Mouse (Mus musculus) myocyte (in vitro differentiated cells): ENCODE data around the gene Zbtb5.

Source experiments
- MAX ChIP-seq: IDR thresholded peaks from one replicate; pipeline ENCODE4 v1.6.1; 2011; ENCODE audit warnings: low read depth, mild to moderate bottlenecking, control low read depth
- MYOG ChIP-seq, 3 experiments: IDR thresholded peaks; one replicate each; pipeline ENCODE4 v1.6.1; 2011; ENCODE audit warnings: control low read depth in 2 of 3, low read depth in 2 of 3, mild to moderate bottlenecking in 2 of 3; ENCODE audit not compliant: insufficient read length in 2 of 3, control insufficient read depth in 1 of 3, insufficient read depth in 1 of 3
- POLR2A ChIP-seq: IDR thresholded peaks from one replicate; pipeline ENCODE4 v1.6.1; 2011; ENCODE audit warnings: low read depth, mild to moderate bottlenecking, control low read depth, moderate library complexity; ENCODE audit not compliant: insufficient read length
- REST ChIP-seq: IDR thresholded peaks from one replicate; pipeline ENCODE4 v1.6.1; 2011; ENCODE audit warnings: mild to moderate bottlenecking, control low read depth, moderate library complexity; ENCODE audit not compliant: insufficient read depth, insufficient read length
- USF1 ChIP-seq: IDR thresholded peaks from one replicate; pipeline ENCODE4 v1.6.1; 2011; ENCODE audit warnings: low read depth, mild to moderate bottlenecking, control low read depth, moderate library complexity

DNA sequence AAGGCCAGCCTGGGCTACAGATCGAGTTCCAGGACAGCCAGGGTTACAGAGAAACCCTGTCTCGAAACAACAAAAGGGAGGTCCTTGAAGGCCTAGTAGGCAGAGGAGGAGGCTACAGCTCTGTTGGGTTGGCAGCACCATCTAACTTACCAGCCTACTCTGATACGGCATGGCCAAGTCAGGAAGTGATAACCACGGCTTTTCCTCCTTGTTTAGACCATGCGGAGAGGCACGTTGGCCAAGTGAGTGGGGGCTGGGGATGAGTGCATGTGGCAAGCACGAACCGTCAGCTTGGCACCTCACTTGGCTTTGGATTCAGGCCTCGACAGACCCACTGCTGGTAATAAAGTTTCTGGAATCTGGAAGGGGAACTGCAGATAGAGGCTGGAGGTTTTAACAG, 20.4 kb upstream of the Zbtb5 start:
- no peak for TF ChIP-seq USF1
- no peak for TF ChIP-seq MAX
- TF ChIP-seq MYOG (IDR thresholded peaks at IDR 0.05; ENCODE audit: control insufficient read depth in 1 of 3, insufficient read depth in 1 of 3, insufficient read length in 2 of 3, low read depth in 2 of 3), result no peak
- TF ChIP-seq REST, result no peak
- no peak for TF ChIP-seq POLR2A
